Mouse (Mus musculus): ENCODE data around the gene Olfr183.

DNA sequence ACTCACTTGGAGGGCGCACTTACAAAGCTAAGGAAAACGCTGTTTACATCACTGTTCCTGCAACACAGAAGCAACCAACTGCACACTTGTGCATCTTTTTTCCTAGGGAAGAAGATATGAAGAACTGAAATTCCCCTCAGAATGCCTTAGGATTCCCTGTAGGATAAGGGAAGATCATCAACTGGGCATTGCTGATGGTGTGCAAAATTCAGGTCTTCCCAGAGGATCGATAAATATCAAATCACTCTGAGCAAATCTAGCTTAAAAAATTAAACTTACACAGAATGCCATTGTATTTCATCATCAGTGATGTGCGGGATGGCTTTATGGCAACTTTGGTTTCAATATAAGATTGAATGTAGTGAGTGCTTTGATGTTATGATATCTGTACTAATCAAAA is 35.0 kb downstream of the Olfr183 start, which contains the start of gene Olfr186:
- TF ChIP-seq CTCF (IDR thresholded peaks at IDR 0.05; ENCODE audit: low read depth, low read length), result no peak
- no peak for TF ChIP-seq POLR2A (IDR thresholded peaks at IDR 0.05; ENCODE audit: extremely low read depth, insufficient read depth, low read length)
